Mouse (Mus musculus) ES-E14 (cell line): ENCODE data around the gene Fastk.

Experiments used
- CHD2 ChIP-seq: IDR thresholded peaks from 2 replicates; pipeline ENCODE4 v1.6.1; 2014; ENCODE audit warnings: mild to moderate bottlenecking, low read depth, low read length, inconsistent platforms
- HCFC1 ChIP-seq: IDR thresholded peaks from 2 replicates; pipeline ENCODE4 v1.6.1; 2012; ENCODE audit warnings: low read length, inconsistent platforms, borderline replicate concordance; ENCODE audit not compliant: insufficient read depth
- MAFK ChIP-seq: IDR thresholded peaks from 2 replicates; pipeline ENCODE4 v1.6.1; 2014; ENCODE audit warnings: mild to moderate bottlenecking, low read depth, low read length, inconsistent platforms; ENCODE audit not compliant: insufficient read depth
- ZC3H11A ChIP-seq: IDR thresholded peaks from 2 replicates; pipeline ENCODE4 v1.6.1; 2012; ENCODE audit warnings: low read depth, mild to moderate bottlenecking, inconsistent platforms, low read length, borderline replicate concordance
- ZNF384 ChIP-seq: IDR thresholded peaks from 2 replicates; pipeline ENCODE4 v1.6.1; 2012; ENCODE audit warnings: low read depth, low read length, inconsistent platforms

DNA sequence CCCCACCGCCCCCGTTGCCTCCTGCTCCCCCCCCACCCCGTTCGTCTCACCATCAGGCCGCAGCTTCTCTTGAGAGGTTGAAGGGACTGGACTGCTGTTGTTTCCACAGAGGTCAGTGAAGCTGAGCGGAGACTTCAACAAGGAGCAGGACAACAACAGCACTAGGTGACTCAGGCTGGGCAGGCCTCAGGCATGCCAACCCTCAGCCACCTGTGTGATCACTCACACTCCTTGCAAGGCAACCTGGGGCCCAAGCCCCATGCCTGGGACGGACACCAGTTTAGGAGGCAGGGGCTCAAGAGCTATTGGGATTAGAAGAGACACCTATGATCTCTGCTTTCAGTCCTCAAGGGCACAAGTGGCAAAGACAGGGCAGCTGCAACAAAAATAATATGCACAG is 53.2 kb downstream of the Fastk start, which contains the start of gene Atg9b:
- TF ChIP-seq ZC3H11A (no peak), MAFK (no peak), CHD2 (no peak), ZNF384 (no peak), HCFC1 (no peak)
